Mouse (Mus musculus) left cerebral cortex, postnatal 10 days (tissue): ENCODE data around the gene Eif3b. TPM values are rescaled to one million over a fixed set of nuclear protein-coding genes. Genes with fewer than 3 reads are reported as not detected.

ENCODE experiments used
- DNase-seq, 2 experiments: peaks; one replicate each; pipeline ENCODE4 v3.0.0; 2021 to 2022; ENCODE audit warnings: low spot score in 2 of 2, mixed read lengths in 1 of 2; ENCODE audit errors: extremely low spot score in 1 of 2
- intact Hi-C: fragments of 180-260 bp; cut with DNase I; formaldehyde crosslinking; loops from one replicate; pipeline ENCODE4 v1.15.1; 2025
- total RNA-seq, 2 experiments: library from RNA; stranded (reverse); gene quantifications; 2 replicates each; pipeline ENCODE4 v1.2.3; 2021

Eif3b gene
- 100 to 1,000 TPM; 120 TPM for total RNA-seq

DNA sequence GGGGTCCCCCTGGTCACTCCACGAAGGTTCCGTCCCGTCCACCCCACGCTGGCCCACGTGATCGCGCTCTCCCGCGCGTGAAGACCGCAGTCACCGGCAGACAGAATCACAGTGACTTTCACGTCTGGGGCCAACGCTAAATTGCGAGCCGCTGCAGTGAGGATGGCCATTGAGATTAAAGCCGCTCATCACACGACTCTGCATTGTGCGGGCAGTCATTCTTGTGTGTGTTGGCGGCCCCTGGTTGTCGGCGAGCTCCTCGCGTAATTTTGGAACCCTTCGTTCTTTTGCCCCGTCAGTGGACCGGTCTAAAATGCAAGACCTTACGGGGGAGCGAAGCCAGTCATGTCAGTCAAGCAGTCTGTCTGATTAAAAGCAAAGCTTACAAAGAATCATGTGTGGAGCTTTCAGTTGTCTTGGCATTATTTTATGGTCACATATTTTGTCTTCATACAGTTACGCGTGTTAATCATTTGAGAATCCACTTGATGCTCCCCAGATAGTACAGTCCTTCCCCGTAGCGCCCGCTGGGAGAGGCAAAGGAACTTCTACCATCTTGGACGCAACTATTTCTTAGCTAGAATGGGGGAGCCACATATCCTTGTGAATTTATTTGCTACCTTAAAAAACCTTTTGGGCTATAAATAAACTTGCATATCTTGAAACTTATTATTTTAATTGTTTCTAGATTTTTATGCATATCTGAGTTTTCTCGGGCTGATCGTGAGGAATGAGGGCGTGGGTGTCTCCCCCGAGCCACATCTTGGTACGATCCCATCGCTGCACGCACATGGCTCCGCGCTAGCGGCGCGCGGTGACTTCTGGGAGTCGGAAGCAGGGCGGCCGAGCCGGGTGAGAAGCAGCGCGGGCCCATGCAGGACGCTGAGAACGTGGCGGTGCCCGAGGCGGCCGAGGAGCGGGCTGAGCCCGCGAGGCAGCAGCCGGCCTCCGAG is at the start of gene Eif3b:
Gene Eif3b (plus strand): TSS at position 840 of the 953 bp plus-strand sequence.
- intact Hi-C loops, result no loop called here
- peak; percentile 85 to 94 for DNase-seq

DNA sequence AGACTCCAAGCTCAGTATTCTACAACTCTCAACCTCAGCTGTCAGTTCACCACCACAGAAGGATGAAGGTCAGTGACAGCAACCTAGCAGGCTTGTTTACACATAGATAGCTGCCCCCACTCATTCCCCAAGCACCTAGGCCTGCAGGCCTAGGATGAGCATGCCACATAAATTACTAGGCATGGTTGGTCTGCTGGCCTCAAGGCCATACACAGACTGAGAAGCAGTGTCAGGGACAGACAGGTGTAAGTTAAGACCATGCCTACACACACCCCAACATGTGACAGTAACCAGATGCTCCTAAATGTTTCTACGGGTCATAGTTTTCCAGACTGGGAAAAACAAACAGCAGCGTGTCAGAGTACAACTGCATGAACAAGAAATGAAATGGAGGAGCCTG is 49.7 kb upstream of the Eif3b start:
- DNase-seq, result no peak
- intact Hi-C loops, result no loop called here

DNA sequence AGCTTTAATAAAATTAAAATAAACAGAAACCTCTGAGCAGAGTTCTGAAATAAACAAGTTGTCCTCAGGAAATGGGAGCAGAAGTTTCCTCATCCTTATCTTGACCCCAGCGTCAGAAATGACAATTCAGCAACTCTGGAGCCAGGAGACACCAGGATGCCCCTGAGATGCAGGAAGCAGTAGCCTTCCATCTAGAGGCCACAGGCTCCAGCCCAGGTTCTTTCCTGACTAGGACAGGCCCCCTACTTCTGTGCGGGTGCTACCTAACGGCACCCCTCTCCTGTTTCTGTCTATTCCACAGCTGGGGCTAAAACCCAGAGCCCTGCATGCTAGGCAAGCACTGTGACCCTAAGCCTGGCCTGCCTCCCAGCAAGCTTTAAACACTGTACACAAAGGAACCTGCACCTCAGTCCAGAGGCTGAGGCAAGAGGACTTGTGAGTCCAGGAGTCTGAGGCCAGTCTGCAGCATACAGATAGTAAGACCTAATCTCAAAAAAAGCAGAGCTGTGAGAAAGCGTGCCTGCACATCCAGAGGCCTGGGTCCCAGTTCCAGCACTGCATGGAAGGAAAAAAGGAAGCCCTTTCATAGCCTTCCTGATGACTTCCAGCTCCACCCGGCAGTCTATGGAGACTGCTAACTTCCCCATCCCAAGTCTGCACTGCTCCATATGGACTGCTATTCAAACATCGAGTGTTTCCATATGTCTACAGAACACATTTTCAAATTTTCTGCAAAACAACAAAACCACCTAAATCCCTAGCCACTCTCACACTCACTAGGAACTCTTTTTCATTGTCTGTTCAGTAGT is 48.5 kb upstream of the Eif3b start:
- intact Hi-C loops, result no loop called here
- DNase-seq, result no peak

DNA sequence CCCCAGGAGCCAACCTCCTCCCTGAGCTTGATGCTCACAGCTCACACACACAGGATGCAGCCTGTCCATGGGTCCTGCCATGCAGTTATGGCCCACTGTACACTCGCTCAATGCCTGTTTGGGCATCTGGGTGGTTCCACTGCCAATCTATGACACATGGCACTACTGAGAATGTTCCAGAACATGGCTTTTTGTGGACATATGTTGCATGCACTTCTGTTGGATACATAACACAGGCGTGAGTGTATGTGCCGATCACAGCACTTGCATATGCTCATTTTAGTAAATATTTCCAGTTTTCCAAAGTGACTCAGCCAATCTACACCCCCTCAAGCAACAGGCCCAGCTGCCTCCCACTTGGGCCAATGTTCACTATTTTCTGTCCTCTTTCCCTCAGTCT is 47.5 kb upstream of the Eif3b start:
- intact Hi-C loops, result no loop called here
- DNase-seq, result peak in 1 of 2 experiments; percentile 56

DNA sequence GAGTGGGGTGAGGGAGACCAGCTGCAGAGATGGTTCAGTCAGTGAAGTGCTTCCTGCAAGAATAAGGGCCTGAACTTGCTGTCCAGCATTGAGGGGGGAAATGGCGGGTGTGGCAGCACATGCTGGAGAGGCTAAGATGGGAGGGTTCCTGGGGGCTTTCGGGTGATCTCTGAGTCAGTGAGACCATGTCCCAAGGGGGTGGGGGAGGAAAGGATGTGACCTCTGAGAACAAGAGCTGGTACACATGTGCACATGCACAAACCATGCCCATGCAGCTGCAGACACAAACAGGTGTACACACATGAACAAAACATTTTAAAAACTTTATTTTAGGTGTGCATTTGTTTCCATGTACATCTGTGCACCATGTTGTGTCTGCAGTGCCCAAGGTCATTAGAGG is 45.4 kb upstream of the Eif3b start:
- no peak for DNase-seq
- intact Hi-C loops, result no loop called here

DNA sequence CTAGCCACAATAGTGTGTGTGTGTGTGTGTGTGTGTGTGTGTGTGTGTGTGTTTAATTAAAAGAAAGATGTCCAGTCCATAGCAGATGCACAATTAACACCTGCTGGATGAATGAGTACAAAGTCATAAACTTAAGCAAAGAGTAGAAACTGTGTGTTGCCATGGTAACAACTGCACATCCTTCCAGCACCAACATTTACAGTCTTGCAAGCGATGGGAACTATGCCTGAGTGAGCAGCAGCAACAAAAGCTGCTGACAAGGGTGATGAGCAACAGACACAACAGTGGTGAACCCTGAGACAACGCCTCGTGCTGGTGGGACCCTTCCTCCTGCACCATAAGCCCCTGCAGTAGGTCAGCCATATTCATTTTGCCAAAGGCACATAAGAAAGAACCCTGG is 44.9 kb upstream of the Eif3b start:
- DNase-seq, result peak in 1 of 2 experiments; percentile 42
- intact Hi-C loops, result no loop called here

DNA sequence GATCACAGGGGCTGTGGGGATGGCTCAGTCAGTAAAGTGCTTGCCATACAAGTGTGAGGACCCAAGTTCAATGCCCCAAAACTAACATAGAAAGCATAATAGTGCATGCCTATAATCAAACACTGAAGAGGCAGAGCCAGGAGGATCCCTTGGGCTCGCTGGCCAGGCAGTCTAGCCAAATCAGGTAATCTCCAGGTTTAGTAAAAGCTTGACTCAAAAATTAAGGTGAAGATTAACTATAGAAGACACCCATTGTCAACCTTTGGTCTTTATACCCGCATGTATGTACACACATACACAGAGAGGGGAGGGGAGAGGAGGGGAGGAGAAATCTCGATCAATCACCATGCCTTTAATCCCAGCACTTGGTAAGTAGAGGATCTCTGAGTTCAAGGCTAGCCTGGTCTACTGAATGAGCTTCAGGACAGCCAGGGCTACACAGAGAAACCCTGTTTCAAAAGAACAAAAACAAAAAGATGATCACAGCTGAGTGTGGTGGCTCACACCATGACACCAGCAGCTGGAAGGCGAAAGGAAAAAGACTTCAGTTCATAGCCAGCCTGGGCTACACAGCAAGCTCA is 43.8 kb upstream of the Eif3b start:
- intact Hi-C loops, result no loop called here
- DNase-seq, result no peak

DNA sequence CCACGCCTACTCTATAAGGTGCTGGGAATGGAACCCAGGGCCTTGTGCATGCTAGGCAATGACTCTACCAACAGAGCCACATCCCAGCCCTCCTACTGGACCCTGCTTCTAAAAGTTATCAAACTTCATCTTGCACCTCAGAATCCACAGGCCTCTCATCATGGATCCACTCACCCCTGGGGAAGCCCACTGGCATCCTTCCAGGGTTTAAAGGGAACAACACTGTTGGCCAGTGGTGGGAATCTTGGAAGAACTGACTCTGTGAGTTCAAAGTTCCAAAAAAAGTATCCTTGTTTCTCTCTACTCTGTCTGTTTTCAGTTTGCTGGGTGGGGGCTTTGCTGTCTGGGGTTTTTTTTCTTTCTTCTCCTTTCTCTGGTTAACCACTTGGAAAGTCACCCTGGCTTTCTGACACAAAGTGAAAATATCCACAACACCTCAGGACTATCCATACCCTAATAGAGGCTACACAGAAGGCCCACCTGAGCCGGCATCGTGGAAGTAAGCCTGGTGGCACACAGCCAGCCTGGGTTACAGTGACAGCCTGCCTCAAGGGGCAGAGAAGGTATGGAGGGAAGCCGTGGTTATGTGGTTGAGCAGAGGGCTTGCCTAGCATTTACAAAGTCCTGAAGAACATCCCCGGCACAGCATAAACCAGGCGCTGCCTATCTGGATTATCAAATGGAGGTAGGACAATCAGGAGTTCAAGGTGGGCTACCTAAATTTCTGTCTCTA is 40.8 kb upstream of the Eif3b start:
- intact Hi-C loops, result no loop called here
- DNase-seq, result no peak

DNA sequence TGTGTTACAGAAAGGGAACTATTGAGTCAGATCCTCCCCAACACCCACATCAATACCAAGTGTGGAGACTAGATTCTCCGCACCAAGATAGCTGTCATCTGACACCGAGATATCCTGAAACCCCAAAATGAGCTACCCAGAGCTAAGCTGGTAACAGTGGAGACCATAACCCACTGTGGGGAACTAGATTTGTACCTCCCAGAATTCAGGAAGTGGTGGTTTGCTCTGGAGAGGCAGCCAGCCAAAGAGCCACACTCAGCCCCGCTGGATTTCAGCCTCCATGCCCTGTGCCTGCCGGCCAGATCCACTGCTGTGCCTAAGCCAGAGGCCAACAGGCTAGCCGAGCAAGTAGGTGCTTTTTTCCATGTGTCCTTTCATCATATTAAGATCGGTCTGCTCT is 39.8 kb upstream of the Eif3b start:
- DNase-seq, result no peak
- intact Hi-C loops, result no loop called here

DNA sequence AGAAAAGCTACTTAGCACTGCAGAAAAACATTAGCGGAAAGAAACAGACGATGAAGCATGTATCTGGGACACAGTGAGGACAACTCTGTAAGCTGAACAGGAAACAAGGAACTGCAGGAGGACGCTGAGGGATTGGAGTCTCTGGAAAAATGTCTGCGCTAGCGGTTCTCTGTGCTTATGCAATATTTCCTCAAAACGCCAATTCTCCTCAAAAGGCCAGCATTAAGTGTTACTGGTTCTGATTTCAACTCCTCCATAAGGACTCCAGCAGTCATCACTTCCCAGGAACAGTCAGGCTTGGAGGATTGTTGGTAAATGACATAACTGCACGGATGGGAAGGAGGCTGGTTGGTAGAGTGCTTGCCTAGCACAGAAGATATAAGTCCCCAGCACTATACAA is 38.0 kb upstream of the Eif3b start:
- no peak for DNase-seq
- intact Hi-C loops, result no loop called here

DNA sequence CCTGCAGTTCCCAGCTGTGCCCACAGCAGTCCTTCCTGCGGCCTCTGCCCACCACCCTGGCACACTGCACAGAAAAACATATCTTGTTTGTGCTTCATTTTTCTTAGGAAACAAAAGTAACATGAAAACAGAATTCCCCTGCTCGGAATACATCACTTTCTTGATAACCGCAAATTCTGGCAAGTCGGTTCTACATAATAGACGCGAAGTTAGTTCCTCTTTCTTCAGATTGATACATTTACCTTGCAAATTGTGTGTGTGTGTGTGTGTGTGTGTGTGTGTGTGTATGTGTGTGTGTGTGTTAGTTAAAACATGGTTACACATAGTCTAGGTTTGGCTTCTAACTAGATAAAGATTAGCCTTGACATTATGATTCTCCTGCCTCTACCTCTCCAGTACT is 36.4 kb upstream of the Eif3b start:
- intact Hi-C loops, result no loop called here

DNA sequence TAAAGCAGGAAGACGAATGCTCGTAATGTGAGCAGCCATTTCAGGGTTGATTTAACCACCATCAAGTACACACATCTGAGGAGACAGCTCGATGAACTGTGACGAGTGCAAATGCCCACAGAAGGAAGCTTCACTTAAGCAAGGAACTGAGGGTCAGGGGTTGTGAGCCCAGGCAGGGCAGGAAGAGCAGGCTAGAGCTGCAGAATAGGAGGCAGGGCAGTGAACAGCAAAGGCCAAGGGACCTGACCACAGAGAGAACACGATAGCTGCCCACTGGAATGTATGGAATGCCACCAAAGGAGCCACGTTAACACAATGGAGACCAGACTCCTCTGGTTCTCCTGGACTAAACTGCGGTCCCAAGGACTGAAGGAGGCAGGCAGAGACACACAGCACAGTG is 35.6 kb upstream of the Eif3b start:
- intact Hi-C loops, result no loop called here
- DNase-seq, result no peak

More for the DNA sequence above, 36.4 kb upstream of the Eif3b start:
- DNase-seq, result no peak

DNA sequence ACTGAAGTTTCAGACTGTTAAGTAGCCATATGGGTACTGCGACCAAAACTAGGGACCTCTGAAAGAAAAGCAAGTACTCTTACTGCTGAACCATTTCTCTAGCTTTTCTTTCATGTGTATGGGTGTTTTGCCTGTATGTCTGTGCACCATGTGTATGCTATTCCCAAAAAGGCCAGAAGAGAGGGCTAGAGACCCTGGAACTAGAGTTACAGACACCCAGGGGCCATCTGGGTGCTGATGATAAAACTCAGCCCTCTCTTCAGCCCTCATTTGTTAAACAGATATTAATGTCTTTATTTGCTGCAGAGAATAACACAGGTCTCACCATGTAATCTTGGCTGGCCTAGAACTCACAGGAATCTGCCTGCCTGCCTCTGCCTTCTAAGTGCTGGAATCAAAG is 34.7 kb upstream of the Eif3b start:
- intact Hi-C loops, result no loop called here
- no peak for DNase-seq

DNA sequence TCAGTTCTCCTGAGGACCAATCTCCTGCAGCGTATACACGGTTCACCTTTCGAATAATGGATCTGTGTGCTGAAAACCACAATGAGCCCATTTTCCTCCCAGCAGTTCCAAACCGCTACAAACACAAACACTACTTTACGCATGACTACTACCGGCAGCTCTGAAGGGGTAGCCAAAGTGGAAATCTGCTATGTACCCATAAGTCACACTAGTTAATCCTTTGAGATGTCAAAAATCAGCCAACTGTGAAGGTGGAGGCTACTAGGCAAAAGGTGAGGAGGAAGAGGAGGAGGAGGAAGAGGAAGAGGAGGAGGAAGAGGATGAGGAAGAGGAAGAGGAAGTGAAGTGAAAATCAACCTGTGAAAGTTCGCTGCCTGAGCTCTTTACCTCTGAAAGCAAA is 31.9 kb upstream of the Eif3b start:
- intact Hi-C loops, result loop anchor here (5.0 kb wide), 1 partner anchor 50 kb away; no protein-coding TSS in a partner anchor
- DNase-seq, result no peak

DNA sequence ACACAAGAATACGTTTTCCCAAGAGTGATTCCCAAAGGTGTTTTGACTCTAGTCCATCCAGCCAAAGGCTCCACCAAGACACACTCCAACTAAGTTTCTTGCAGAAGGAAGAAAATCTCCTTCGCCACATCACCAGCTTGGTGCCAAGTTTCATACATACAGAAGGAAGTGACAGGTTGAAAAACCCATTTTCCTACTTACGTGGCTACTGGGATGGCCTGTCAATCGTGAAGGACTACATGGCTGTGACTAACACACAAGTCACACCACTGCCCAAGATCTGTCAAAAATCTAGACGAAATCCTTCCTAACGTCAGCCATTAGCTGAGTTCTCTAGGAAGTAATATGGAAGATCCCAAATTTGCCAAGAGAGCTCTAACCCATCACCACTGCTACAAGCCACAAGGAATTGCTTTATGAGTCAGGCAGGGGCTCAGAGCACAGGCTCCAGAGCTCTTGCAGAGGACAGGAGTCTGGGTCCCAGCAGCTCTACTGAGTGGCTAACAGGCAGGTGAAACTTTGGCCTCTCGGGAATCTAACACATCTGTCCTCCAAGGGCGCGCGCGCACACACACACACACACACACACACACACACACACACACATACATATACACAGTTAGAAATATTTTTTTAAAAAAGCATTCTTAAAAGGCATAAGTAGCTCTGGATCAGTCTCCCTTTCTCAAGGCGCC is 31.2 kb upstream of the Eif3b start:
- no peak for DNase-seq
- intact Hi-C loops, result loop anchor here (5.0 kb wide), 1 partner anchor 51 kb away; no protein-coding TSS in a partner anchor

DNA sequence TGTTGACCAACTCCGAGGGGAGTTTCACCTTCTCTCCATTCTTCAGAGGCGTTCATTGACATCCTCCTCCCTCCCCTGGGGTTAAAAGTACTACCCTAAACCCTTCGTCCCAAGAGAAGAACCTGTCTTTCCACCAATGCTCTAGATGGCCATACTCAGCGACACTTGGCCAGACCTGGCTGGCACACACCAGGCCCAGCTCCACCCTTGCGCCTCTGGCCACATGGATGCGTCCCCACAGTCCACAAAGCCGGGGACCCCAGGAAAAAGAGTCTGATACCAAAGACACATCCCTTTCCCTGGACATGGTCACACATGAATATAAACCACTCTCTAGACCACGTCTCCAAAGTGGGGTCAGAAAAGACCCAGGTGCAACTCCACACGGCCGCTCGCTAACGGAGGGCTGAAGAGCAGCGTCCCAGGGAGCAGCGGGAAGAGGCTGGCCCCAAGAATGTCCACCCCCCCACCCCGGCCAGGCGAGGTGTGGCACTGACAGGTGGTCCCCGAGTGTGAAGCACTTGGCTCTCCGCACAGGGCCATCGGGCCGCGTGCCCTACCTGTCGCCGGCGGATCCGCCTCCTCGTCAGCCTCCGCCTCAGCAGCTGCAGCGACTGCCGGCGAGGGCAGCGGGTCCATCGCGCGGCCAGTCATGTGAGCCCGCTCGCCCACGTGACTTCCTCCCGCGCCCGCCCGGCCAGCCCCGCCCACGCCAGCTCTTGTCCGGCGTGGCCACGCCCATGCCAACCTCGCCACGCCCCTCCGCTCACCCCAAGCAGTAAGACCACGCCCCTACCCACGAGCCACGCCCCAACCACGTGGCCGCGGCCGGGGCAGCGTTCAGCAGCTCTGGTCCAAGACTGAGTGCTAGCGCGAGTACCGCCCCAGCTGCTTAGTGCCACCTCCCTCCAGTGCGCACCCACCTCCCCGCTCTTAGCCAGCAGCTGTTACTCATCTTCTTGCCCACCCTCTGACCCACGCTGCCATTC is 30.2 kb upstream of the Eif3b start, which contains the start of gene Snx8:
Gene Snx8 (minus strand): TSS at position 675 of the 989 bp plus-strand sequence.
- intact Hi-C loops, result loop anchor here (5.0 kb wide), 1 partner anchor 52 kb away; no protein-coding TSS in a partner anchor
- DNase-seq, result peak; percentile 85 to 97

DNA sequence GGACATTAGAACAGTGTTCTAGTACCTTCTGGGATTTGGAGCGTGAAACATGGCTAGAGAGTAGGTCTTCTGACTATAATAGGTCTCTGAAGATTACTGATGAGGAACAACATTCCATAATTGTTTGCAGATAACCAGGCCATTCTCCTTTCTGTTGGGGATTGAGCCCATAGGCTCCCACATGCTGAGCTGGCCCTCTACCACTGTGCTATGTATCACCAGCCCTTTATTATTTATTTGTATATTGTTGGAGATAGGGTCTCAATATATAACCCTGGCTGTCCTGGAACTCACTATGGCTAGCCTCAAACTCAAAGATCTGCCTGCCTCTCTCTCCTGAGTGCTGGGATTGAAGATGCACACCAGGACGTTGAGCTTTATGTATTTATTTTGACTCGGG is 29.5 kb upstream of the Eif3b start:
- intact Hi-C loops, result loop anchor here (5.0 kb wide), 1 partner anchor 52 kb away; no protein-coding TSS in a partner anchor
- no peak for DNase-seq
